Mouse (Mus musculus) cerebellum, adult 2 months (tissue): Measurements from ENCODE around the gene Mrpl10. TPM values are rescaled to one million over a fixed set of nuclear protein-coding genes. Genes with fewer than 3 reads are reported as not detected.

ENCODE experiments used
- DNase-seq, 2 experiments: peaks; one replicate each; pipeline ENCODE4 v3.0.0; 2021
- H3K27ac ChIP-seq: fragments of 200-500 bp; 2 replicates; pipeline ENCODE4 v1.5.1; 2012; ENCODE audit warnings: low read length, control low read depth, inconsistent platforms; ENCODE audit not compliant: insufficient read depth
- H3K27me3 ChIP-seq: fragments of 200-500 bp; 2 replicates; pipeline ENCODE4 v1.6.1; 2012; ENCODE audit warnings: inconsistent platforms, mild to moderate bottlenecking, low read length, moderate library complexity; ENCODE audit not compliant: control insufficient read depth, insufficient read depth
- H3K4me1 ChIP-seq: fragments of 200-500 bp; 2 replicates; pipeline ENCODE4 v1.6.1; 2011; ENCODE audit warnings: low read length; ENCODE audit not compliant: control insufficient read depth, insufficient read depth
- H3K4me3 ChIP-seq: fragments of 200-500 bp; replicated peaks from 2 replicates; pipeline ENCODE3; 2011; ENCODE audit warnings: mild to moderate bottlenecking, low read depth, low read length, control low read depth; ENCODE audit not compliant: insufficient read depth
- CTCF ChIP-seq: fragments of 200-500 bp; IDR thresholded peaks from 2 replicates; pipeline ENCODE4 v1.5.1; 2011; ENCODE audit warnings: low read depth, mild to moderate bottlenecking, control low read depth, low read length, moderate library complexity, borderline replicate concordance; ENCODE audit not compliant: insufficient read depth
- POLR2A ChIP-seq: fragments of 200-500 bp; IDR thresholded peaks from 2 replicates; pipeline ENCODE4 v1.6.1; 2011; ENCODE audit warnings: low read length, control low read depth, borderline replicate concordance; ENCODE audit not compliant: insufficient read depth
- WGBS: fragments of 180-500 bp; shearing (Covaris S2); methylation state at CpG from one replicate; pipeline ENCODE4 v1.1.7; 2018; 5-methylcytosine and 5-hydroxymethylcytosine counted together
- polyA plus RNA-seq: library from polyadenylated mRNA; depleted of rRNA; stranded (reverse); fragments of >200 nt; gene quantifications from 2 replicates; pipeline ENCODE4 v1.2.3, GENCODE M21; 2012; rRNA removed

Mrpl10 gene
- polyA plus RNA-seq, 1 experiment: 83.5 TPM

DNA sequence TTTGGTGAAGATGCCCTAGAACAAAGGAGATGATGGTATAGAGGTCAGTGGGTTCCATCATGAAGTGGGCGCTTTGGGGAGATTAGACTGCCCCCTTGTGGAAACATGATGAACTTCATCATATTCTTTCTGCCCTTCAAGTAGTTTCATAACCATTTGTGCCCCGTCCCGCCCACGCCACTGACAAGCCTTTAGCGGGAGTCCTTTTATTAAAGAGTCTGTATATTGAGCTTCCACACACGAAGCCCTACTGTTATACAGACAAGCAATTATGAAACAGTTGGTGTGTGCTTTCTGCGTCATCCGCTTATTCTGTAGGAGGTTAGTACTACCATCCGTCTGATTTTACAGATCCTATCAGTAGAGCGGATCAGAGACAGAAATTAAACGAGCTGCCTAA is 41.6 kb downstream of the Mrpl10 start:
- H3K4me1 ChIP-seq: no peaks in the 10 kb centered on the region
- no peaks in the 10 kb centered on the region for H3K27me3 ChIP-seq
- peak; percentile 40 to 50 for DNase-seq
- no peak overlapping the region for H3K27ac ChIP-seq
- H3K4me3 ChIP-seq: no peak overlapping the region
- TF ChIP-seq CTCF (peak; percentile 62), POLR2A (no peak)
- WGBS: 40% methylated on average over 11 of the region's 11 CpGs

DNA sequence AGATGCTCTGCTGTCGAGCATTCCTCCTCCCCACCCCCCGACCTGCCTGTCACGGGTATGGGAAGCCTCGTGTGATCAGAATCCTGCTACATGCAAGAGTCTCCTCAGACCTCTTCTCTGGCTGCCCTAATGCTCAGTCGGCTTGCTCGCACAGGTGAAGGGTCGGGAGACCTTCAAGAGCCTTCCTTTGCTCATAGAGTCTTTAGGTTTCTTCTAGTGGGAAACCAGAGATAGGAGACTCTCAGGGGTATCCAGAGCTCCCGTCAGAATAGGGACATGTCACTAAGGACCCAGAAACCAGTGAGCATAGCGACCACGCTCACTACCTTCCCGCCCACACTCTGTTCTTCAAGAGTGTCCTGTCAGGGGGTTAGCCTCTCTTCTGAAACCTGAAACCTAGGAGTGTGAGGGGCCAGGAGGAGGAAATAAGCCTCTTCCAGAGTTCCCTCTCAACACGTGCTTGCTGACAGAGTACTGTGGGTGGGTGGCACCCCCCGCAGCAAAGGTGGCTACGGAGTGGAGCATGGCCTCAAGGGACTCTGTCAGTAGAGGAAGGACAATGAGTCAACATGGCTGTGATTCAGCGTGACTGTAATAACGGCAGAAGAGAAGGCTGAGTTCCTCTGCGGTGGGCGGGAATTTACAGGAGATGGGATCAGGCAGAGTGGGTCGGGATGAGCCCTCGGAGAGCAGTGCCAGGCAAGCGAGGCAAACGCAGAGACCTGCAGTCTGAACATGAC is 42.2 kb downstream of the Mrpl10 start:
- H3K4me3 ChIP-seq: no peak overlapping the region
- H3K4me1 ChIP-seq: no peaks in the 10 kb centered on the region
- WGBS: 47% methylated on average over 22 of the region's 22 CpGs
- no peak for DNase-seq
- H3K27ac ChIP-seq: no peak overlapping the region
- TF ChIP-seq CTCF: no peak
- TF ChIP-seq POLR2A: no peak
- no peaks in the 10 kb centered on the region for H3K27me3 ChIP-seq

DNA sequence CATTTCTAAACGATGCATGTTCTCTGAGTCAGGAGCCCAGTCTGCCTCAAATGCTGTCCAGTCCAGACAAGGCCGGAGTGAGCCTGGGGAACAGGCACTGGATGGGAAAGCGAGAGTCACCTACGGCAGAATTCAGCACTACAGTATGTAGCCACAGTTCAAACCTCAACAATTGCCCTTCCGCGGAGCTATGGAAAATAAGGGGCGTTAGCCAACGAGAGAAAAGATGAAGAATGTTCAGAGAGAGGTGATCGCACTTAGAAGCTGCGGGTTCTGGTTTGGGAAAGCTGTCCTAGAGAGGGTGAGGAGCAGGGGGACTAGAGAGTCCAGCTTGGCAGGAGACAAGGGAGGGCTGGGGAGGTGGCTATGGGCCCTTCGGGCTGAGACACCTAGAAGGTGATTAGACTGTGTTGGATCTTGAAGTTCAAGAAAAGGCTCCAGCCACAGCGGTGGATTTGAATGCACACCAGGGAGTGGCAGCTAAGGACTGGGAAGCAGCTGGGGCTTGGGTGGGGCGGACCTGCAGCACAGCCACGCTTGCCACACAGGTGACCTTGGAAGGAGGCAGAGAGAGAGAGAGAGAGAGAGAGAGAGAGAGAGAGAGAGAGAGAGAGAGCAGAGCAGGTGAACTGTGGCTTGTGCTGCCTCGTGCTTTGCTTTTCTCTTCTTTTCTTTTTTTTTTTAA is 43.6 kb downstream of the Mrpl10 start:
- Histone ChIP-seq H3K27ac (no peak overlapping the region), H3K4me1 (no peaks in the 10 kb centered on the region), H3K27me3 (no peaks in the 10 kb centered on the region), H3K4me3 (no peak overlapping the region)
- no peak for DNase-seq
- TF ChIP-seq POLR2A (no peak), CTCF (no peak)
- 85% methylated on average over 15 of the region's 15 CpGs for WGBS

DNA sequence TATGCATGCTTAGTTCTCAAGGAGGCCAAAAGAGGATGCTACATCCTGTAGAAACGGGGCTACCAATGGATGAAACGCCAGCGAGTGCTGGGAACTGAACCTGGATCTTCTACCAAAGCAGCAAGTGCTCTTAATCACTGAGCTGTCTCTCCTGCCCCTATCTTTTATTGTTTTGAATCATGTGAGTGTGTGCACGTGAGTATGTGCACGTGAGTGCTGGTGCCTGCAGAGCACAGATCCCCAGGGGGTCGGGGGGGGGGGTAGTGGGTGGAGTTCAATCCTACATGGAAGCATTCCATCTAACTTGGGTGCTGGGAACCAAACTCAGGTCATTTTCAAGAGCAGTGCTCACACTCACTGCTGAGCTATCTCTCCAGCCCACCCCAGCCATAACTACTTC is 45.0 kb downstream of the Mrpl10 start:
- TF ChIP-seq CTCF: no peak
- TF ChIP-seq POLR2A: no peak
- H3K27ac ChIP-seq: no peak overlapping the region
- 63% methylated on average over 6 of the region's 6 CpGs for WGBS
- no peak for DNase-seq
- H3K4me1 ChIP-seq: no peaks in the 10 kb centered on the region
- H3K4me3 ChIP-seq: no peak overlapping the region
- no peaks in the 10 kb centered on the region for H3K27me3 ChIP-seq

DNA sequence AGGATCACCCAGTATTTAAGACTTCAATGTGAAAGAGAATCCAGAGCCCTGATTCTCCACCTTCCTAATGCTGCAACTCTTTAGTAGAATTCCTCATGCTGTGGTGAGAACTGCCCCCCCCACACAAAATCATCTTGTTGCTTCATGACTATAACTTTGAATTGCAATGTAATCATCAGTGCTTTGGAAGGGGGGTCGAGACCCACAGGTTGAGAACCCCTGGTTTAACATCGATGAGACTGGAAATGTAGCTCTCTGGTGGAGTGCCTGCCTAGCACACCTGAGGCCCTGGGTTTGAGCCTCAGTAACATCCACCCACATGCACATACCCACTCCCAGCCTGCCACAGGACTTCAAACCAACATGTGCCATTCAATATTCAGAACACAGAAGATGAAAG is 53.2 kb downstream of the Mrpl10 start:
- Histone ChIP-seq H3K4me3 (no peak overlapping the region), H3K27me3 (peaks cover 1% of the 10 kb centered on the region; the same call in 1 of the 2 replicates), H3K27ac (no peak overlapping the region), H3K4me1 (no peaks in the 10 kb centered on the region)
- DNase-seq: no peak
- 50% methylated on average over 2 of the region's 2 CpGs for WGBS
- no peak for TF ChIP-seq POLR2A
- no peak for TF ChIP-seq CTCF

DNA sequence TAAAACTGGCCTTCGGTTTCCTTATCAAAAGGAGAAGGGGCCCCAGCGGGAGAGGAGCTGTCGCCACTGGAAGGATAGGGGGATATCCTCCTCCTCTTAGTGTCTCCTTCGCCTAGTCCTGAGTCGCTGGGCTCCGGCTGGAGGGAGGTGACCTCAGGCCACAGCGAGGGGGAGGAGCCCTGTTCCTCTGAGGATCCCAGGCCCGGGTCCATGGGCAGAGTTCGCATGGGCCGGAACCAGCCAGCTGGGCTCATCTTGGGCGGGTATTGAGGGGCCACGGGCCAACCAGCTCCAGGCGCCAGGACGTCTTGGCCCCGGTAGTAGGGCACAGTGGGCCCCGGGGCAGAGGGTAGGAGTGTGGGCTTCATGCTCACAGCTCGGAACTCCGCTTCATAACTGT is 57.4 kb downstream of the Mrpl10 start:
- 16% methylated on average over 18 of the region's 18 CpGs for WGBS
- Histone ChIP-seq H3K27me3 (peaks cover 1% of the 10 kb centered on the region; the same call in 1 of the 2 replicates), H3K4me1 (no peaks in the 10 kb centered on the region), H3K27ac (no peak overlapping the region), H3K4me3 (no peak overlapping the region)
- DNase-seq: peak in 1 of 2 experiments; percentile 24
- no peak for TF ChIP-seq CTCF
- no peak for TF ChIP-seq POLR2A

Other genes with a start within 250 kb of the Mrpl10 start
- gene Nfe2l1, start 211.6 kb upstream of the Mrpl10 start, polyA plus RNA-seq: 183 and 215 TPM in 2 replicates
- 9.5 and 10.9 TPM in 2 replicates for gene Copz2, start 191.7 kb upstream of the Mrpl10 start, polyA plus RNA-seq
- gene Cdk5rap3, start 125.1 kb upstream of the Mrpl10 start, polyA plus RNA-seq: 40.7 and 41.2 TPM in 2 replicates
- gene Prr15l, start 113.5 kb upstream of the Mrpl10 start, polyA plus RNA-seq: not detected in 2 replicates
- 55.4 and 59.5 TPM in 2 replicates for gene Pnpo, start 97.6 kb upstream of the Mrpl10 start, polyA plus RNA-seq
- gene Sp2, start 58.6 kb upstream of the Mrpl10 start, polyA plus RNA-seq: 15.4 and 18.4 TPM in 2 replicates
- 1.4 and 2.1 TPM in 2 replicates for gene Sp6, start 28.2 kb upstream of the Mrpl10 start, polyA plus RNA-seq
- gene Scrn2, start 11.6 kb upstream of the Mrpl10 start, polyA plus RNA-seq: 12.2 and 13.9 TPM in 2 replicates
- 1.2 and 1.4 TPM in 2 replicates for gene Lrrc46, start 153 bp upstream of the Mrpl10 start, polyA plus RNA-seq
- gene Osbpl7, start 9.1 kb downstream of the Mrpl10 start, polyA plus RNA-seq: 25.5 and 26.5 TPM in 2 replicates
- gene Tbx21, start 73.8 kb downstream of the Mrpl10 start, polyA plus RNA-seq: 0.03 TPM in 2 replicates
- 94.3 and 97.7 TPM in 2 replicates for gene Tbkbp1, start 109.9 kb downstream of the Mrpl10 start, polyA plus RNA-seq
- gene Kpnb1, start 146.3 kb downstream of the Mrpl10 start, polyA plus RNA-seq: 82.0 and 83.9 TPM in 2 replicates
- gene Npepps, start 239.1 kb downstream of the Mrpl10 start, polyA plus RNA-seq: 97.4 and 103 TPM in 2 replicates